Mouse (Mus musculus): ENCODE data around the gene 0610012G03Rik.

- TF ChIP-seq CTCF (IDR thresholded peaks at IDR 0.05; ENCODE audit: control insufficient read depth, insufficient read depth, low read length) = no peak
- no peak for TF ChIP-seq POLR2A (IDR thresholded peaks at IDR 0.05; ENCODE audit: borderline replicate concordance, control insufficient read depth, low read depth, low read length)
Measured at GRCm38 (mm10) chr16:31980946-31981345, 32.7 kb upstream of the 0610012G03Rik start.

Measured in bone marrow, adult 2 months (tissue).